Mouse (Mus musculus): ENCODE measurements around the gene Rasa2. TPM values are rescaled to one million over a fixed set of nuclear protein-coding genes. Genes with fewer than 3 reads are reported as not detected.

Gene Rasa2
- polyA plus RNA-seq, 1 experiment: 1.5 TPM

DNA sequence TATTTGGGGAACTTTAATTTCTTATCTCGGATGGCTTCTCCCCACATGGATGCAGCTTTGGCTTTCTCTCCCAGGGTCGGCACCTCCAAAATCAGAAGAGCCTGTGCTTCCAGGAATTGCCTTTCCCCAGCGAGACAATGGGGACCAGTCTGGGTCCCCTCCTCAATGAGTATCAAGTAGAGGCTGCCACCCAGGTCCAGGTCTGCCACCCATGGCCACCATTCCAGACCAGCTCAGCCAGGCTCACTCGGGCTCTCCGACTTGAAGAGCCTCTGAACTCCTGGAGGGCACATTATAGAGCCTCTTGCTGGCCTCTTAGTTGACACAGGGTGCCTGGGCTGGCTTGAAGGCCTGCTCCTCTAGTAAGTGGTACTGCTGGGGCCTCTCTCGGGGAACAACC lies 97.9 kb downstream of the Rasa2 start:
- no peaks in the 10 kb centered on the region for H3K79me3 ChIP-seq (ENCODE audit: low read depth)
- no peak for TF ChIP-seq MAX (IDR thresholded peaks at IDR 0.05)
- TF ChIP-seq CTCF (IDR thresholded peaks at IDR 0.05; ENCODE audit: control insufficient read depth, insufficient read depth, insufficient read length): no peak
- TF ChIP-seq USF1 (IDR thresholded peaks at IDR 0.05; ENCODE audit: low read depth): no peak
- TF ChIP-seq CEBPB (IDR thresholded peaks at IDR 0.05; ENCODE audit: low read depth): no peak
- TF ChIP-seq MYOG (IDR thresholded peaks at IDR 0.05; ENCODE audit: control insufficient read depth, extremely low read depth, insufficient read length): no peak
- TF ChIP-seq MYOD1 (IDR thresholded peaks at IDR 0.05; ENCODE audit: control insufficient read depth, insufficient read length, low read depth): no peak
- no peak for TF ChIP-seq FOSL1 (IDR thresholded peaks at IDR 0.05; ENCODE audit: insufficient read depth, low read length, poor library complexity, severe bottlenecking)
- H3K36me3 ChIP-seq (ENCODE audit: control insufficient read depth, insufficient read depth): no peaks in the 10 kb centered on the region
- no peaks in the 10 kb centered on the region for H3K79me2 ChIP-seq (ENCODE audit: control insufficient read depth, insufficient read depth)
- H3K27me3 ChIP-seq (ENCODE audit: control insufficient read depth, insufficient read depth, insufficient read length): no peaks in the 10 kb centered on the region
- no peak overlapping the region for H3K4me3 ChIP-seq (ENCODE audit: insufficient read depth, poor library complexity, severe bottlenecking)
- H3ac ChIP-seq (ENCODE audit: control insufficient read depth, insufficient read length, low read depth): no peak overlapping the region

DNA sequence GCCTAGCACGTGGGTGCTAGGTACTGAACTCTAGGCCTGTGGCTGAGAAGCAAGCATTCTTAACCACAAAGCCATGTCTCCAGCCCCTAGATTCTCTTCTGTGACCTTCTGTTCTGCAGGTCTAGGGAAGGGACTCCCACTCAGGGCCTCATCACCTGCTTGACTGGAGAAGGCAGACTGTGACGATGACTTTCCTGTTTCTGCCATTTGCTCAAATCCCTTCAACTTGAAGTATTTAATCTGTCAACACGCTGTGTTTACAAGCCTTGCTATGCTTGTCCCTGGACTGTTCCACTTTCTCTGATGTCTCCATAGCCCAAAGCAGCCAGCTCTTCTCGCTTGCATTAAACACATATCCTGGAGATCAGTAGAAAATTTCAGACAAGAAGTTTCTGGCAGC lies 98.9 kb downstream of the Rasa2 start:
- Histone ChIP-seq H3ac (ENCODE audit: control insufficient read depth, insufficient read length, low read depth) (no peak overlapping the region), H3K4me3 (ENCODE audit: insufficient read depth, poor library complexity, severe bottlenecking) (no peak overlapping the region), H3K79me3 (ENCODE audit: low read depth) (no peaks in the 10 kb centered on the region), H3K27me3 (ENCODE audit: control insufficient read depth, insufficient read depth, insufficient read length) (no peaks in the 10 kb centered on the region), H3K79me2 (ENCODE audit: control insufficient read depth, insufficient read depth) (no peaks in the 10 kb centered on the region), H3K36me3 (ENCODE audit: control insufficient read depth, insufficient read depth) (no peaks in the 10 kb centered on the region)
- TF ChIP-seq FOSL1 (IDR thresholded peaks at IDR 0.05; ENCODE audit: insufficient read depth, low read length, poor library complexity, severe bottlenecking): no peak
- TF ChIP-seq MAX (IDR thresholded peaks at IDR 0.05): no peak
- TF ChIP-seq MYOG (IDR thresholded peaks at IDR 0.05; ENCODE audit: control insufficient read depth, extremely low read depth, insufficient read length): no peak
- TF ChIP-seq USF1 (IDR thresholded peaks at IDR 0.05; ENCODE audit: low read depth): no peak
- TF ChIP-seq MYOD1 (IDR thresholded peaks at IDR 0.05; ENCODE audit: control insufficient read depth, insufficient read length, low read depth): no peak
- TF ChIP-seq CTCF (IDR thresholded peaks at IDR 0.05; ENCODE audit: control insufficient read depth, insufficient read depth, insufficient read length): no peak
- TF ChIP-seq CEBPB (IDR thresholded peaks at IDR 0.05; ENCODE audit: low read depth): no peak

DNA sequence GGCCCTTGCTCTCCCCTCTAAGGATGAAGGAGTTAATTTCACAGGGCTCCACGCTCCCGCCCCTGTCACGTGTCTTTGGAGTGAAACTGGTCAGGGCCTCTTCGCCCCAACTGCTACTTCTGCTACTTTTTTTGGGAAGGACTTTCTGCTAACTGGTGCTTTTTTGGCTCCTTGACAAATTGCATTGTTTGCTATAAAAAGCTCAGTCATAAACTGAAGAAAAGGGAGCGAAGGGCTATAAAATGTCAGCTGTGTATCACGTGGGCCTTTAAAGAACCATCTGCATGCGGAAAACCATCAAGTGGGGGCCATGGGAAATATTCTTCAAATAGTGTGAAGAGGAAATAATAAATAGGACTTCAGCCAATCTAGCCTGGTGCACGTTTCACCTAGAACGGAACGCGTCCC lies 100.7 kb downstream of the Rasa2 start:
- H3K79me3 ChIP-seq (ENCODE audit: low read depth): no peaks in the 10 kb centered on the region
- TF ChIP-seq MYOD1 (IDR thresholded peaks at IDR 0.05; ENCODE audit: control insufficient read depth, insufficient read length, low read depth): no peak
- peak; percentile 18 for TF ChIP-seq USF1 (IDR thresholded peaks at IDR 0.05; ENCODE audit: low read depth)
- no peak for TF ChIP-seq MAX (IDR thresholded peaks at IDR 0.05)
- no peaks in the 10 kb centered on the region for H3K27me3 ChIP-seq (ENCODE audit: control insufficient read depth, insufficient read depth, insufficient read length)
- H3K4me3 ChIP-seq (ENCODE audit: insufficient read depth, poor library complexity, severe bottlenecking): no peak overlapping the region
- H3ac ChIP-seq (ENCODE audit: control insufficient read depth, insufficient read length, low read depth): no peak overlapping the region
- H3K36me3 ChIP-seq (ENCODE audit: control insufficient read depth, insufficient read depth): no peaks in the 10 kb centered on the region
- no peaks in the 10 kb centered on the region for H3K79me2 ChIP-seq (ENCODE audit: control insufficient read depth, insufficient read depth)

DNA sequence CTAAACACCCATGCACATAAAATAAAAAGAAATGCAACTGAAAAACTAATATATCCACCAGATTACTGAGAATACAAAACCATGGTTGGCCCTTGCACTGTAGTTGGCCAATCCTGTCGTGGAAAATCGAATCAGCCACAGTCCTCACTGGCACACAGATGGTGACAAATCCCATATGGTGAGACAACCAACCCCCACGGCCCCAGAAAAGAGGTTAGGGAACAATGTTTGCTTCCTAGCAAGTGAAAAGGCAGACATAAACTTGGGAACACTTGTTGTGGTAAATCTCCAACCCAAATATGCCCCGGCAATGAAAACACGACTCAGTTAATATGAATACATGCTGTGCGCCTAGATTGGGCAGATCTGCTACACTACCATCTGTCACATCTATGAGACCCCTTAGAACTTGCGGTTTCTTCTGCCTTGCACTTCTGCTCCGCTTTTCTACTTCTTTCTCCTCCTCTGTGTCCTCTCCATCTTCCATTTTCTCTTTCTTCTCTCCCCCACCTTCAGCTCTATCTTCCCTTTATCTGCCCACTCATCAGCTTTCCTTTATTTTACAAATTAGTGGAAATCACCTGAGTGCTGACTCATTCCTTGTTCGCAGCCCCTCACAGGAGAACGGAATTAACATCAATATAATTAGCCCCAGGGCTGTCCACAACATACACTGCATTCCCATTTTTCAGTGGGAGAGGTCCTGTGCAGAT lies 101.3 kb downstream of the Rasa2 start:
- TF ChIP-seq CTCF (IDR thresholded peaks at IDR 0.05; ENCODE audit: control insufficient read depth, insufficient read depth, insufficient read length): no peak
- no peak for TF ChIP-seq CEBPB (IDR thresholded peaks at IDR 0.05; ENCODE audit: low read depth)
- TF ChIP-seq USF1 (IDR thresholded peaks at IDR 0.05; ENCODE audit: low read depth): no peak
- TF ChIP-seq FOSL1 (IDR thresholded peaks at IDR 0.05; ENCODE audit: insufficient read depth, low read length, poor library complexity, severe bottlenecking): no peak
- TF ChIP-seq MYOG (IDR thresholded peaks at IDR 0.05; ENCODE audit: control insufficient read depth, extremely low read depth, insufficient read length): no peak
- TF ChIP-seq MAX (IDR thresholded peaks at IDR 0.05): no peak
- no peak for TF ChIP-seq MYOD1 (IDR thresholded peaks at IDR 0.05; ENCODE audit: control insufficient read depth, insufficient read length, low read depth)
- H3K27me3 ChIP-seq (ENCODE audit: control insufficient read depth, insufficient read depth, insufficient read length): peaks cover under 1% of the 10 kb centered on the region
- H3K36me3 ChIP-seq (ENCODE audit: control insufficient read depth, insufficient read depth): no peaks in the 10 kb centered on the region
- H3K4me3 ChIP-seq (ENCODE audit: insufficient read depth, poor library complexity, severe bottlenecking): no peak overlapping the region
- no peaks in the 10 kb centered on the region for H3K79me3 ChIP-seq (ENCODE audit: low read depth)
- H3ac ChIP-seq (ENCODE audit: control insufficient read depth, insufficient read length, low read depth): no peak overlapping the region
- no peaks in the 10 kb centered on the region for H3K79me2 ChIP-seq (ENCODE audit: control insufficient read depth, insufficient read depth)

DNA sequence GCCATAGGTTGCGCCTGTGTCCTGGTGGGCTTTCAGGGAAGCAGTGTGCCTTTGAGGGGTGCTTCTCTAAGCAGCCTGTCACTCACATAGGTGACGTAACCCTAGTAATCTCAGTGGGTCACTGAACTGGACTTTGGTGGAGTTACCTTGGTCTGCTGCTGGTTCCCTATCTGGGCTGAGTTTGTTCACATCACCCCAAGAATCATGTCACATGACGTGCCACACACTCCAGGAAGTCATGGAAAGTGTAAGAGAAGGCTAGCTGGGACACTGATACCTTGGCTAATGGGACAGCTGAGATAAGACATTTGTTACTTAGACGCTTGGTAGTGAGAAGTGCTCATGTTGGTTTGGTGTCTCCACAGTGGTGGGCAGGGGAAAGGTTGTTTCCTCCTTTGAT lies 105.4 kb downstream of the Rasa2 start:
- Histone ChIP-seq H3K36me3 (ENCODE audit: control insufficient read depth, insufficient read depth) (no peaks in the 10 kb centered on the region), H3K4me3 (ENCODE audit: insufficient read depth, poor library complexity, severe bottlenecking) (no peak overlapping the region), H3ac (ENCODE audit: control insufficient read depth, insufficient read length, low read depth) (no peak overlapping the region), H3K27me3 (ENCODE audit: control insufficient read depth, insufficient read depth, insufficient read length) (peaks cover 3% of the 10 kb centered on the region), H3K79me2 (ENCODE audit: control insufficient read depth, insufficient read depth) (no peaks in the 10 kb centered on the region), H3K79me3 (ENCODE audit: low read depth) (no peaks in the 10 kb centered on the region)
- no peak for TF ChIP-seq USF1 (IDR thresholded peaks at IDR 0.05; ENCODE audit: low read depth)
- TF ChIP-seq CTCF (IDR thresholded peaks at IDR 0.05; ENCODE audit: control insufficient read depth, insufficient read depth, insufficient read length): no peak
- no peak for TF ChIP-seq MYOG (IDR thresholded peaks at IDR 0.05; ENCODE audit: control insufficient read depth, extremely low read depth, insufficient read length)
- no peak for TF ChIP-seq CEBPB (IDR thresholded peaks at IDR 0.05; ENCODE audit: low read depth)
- no peak for TF ChIP-seq MAX (IDR thresholded peaks at IDR 0.05)
- no peak for TF ChIP-seq MYOD1 (IDR thresholded peaks at IDR 0.05; ENCODE audit: control insufficient read depth, insufficient read length, low read depth)
- TF ChIP-seq FOSL1 (IDR thresholded peaks at IDR 0.05; ENCODE audit: insufficient read depth, low read length, poor library complexity, severe bottlenecking): no peak

Measured in C2C12 (cell line).